Mouse (Mus musculus) cerebellum, postnatal 14 days (tissue): ENCODE results near the gene Grin2a.

Experiments
- DNase-seq, 2 experiments: peaks; one replicate each; pipeline ENCODE4 v3.0.0; 2021; ENCODE audit warnings: mixed read lengths in 2 of 2

Grin2a gene

DNA sequence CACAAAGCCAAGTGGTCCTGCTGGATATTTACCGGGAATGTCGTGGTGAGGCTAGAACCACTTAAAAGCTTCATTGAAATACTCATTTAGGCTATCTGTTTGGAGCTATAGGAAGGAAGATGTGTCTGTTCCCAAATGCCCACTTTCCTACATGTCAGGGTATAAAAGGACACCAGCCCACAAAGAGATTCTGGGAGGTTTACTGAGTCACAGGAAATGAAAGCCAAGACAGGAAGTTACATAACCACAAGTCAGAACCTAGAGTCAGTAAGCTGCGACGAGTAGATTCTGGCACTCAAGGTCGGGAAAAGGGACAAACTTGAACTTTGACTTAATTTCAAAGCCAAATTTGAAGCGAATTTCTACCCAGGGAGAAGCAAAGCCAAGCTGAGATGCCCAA lies 30.9 kb downstream of the Grin2a start:
- no peak for DNase-seq

DNA sequence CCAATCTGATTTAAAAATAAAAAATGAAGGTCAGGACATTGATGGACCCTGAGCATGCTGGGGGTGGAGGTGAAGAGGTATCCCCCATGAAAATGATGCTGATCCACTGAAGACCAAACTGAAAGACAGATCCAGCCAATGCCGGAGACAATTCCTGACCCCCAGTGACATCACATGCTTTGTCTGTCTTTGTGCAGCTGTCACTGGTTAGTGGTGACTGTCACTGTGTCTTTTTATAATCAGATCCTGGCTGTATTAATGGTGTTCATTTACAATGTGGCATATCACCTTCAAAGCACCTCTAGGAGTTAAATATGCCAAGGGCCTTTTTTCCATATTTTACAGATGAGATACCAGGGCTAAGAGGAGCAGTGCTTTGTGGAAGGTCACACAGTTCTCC lies 32.9 kb downstream of the Grin2a start:
- no peak for DNase-seq

GRCm38 (mm10) chr16:9959340-9959739 lies 36.0 kb downstream of the Grin2a start:
- DNase-seq: no peak

GRCm38 (mm10) chr16:9954266-9954665 lies 41.1 kb downstream of the Grin2a start:
- DNase-seq: no peak

GRCm38 (mm10) chr16:9953396-9953831 lies 41.9 kb downstream of the Grin2a start:
- DNase-seq: no peak

- DNase-seq: no peak
Measured at GRCm38 (mm10) chr16:9949250-9949649, 46.1 kb downstream of the Grin2a start.

DNA sequence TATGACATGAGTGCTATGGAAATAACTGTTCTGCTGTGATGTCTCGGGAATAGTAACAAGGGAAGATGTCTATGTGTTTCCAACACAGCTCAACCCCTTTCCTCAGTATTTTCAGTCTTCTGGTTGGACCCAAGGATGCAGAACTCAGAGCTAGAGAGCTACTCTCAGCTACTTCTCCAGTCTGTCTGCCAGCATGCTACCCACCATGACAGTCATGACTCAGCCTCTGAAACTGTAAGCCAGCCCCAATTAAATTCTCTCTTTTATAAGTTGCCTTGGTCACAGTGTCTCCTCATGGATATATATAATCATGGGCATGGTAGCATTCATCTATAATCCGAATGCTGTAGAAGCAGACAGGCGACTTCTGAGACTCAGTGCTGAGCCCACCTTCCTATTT lies 47.9 kb downstream of the Grin2a start:
- no peak for DNase-seq

DNA sequence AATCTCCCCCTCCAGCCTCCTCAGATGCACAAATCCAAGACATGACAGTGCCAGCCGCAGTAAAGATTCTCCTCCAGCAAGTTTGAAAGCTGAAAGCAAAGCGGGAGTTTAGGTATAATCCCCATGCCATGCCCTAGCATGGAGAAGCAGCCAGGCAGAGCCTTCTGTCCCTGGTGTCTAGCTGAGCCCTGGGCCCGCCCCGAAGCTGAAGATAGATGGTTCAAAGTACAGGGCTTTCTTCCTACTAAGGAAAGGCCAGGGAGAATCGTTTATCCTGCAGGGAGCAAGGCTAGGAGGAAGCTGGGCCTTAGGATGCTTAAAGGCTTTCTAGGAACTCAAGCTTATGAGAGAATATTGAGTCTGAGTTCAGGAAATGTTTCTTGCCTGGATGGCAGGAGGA lies 50.5 kb downstream of the Grin2a start:
- DNase-seq: no peak

DNA sequence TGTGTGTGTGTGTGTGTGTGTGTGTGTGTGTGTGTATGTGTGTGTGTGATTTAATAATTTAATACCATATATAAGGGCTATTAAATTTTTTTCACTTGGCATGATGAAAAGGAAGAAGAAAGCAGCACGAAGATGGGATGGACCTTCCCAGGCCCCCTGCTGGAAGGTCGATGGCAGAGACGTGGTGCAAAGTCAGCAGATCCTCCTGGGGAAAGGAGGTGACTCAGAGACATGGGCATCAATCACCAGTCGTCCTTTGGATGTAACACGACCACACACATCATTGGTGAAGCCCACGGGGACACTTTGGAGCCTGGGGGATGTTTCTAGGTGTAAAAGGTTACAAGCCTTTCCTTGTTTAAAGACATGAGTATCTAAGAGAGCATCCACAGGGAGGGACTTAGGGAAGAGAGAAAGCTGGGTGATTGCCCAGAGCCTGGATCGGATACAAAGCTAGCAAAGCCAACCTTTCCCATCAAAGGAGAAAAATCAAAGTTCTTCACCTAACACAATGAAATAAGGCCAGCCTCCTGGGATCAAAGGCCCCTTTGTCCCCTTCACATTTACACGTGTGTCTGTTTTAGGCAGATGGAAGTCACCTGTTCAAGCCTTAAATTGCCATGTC lies 53.9 kb downstream of the Grin2a start:
- peak; percentile 48 to 61 for DNase-seq

DNA sequence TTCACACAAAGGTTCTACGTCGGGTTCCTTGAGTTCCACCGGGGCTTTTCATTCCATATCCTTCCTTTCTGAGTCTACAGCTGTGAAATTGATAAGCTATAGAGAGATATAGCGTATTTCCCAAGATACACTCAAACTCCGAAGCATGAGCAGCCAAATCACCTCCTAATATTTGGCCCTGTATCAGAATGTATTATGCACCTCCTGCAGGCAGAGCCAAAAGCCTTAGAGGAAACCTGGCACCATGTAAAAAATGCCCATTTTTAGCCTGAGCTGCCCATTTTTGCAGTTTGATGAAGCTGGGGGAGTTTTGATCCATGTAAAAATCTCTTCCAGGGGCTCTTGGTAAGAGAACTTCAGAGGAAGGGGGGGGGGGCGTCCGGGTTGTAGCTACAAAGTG lies 54.6 kb downstream of the Grin2a start:
- DNase-seq: peak in 1 of 2 experiments; percentile 65

DNA sequence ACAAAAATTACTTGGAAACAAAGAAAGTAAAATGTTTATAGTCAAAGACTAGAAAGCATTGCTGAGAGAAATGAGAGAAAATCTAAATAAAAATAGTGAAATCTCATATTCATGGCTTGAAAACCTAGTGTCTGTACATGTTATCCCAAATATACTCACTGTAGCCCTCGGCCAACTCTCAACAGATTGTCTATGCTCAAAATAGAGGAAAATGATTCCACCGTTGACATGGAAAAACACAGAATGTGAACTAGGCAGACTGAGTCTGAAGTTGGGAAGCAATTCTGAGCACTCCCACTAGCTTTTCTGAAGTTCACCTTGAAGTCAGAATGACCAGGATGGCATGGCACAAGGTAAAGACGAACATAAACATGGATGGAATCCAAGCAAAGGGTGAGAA lies 84.7 kb downstream of the Grin2a start:
- DNase-seq: no peak

DNA sequence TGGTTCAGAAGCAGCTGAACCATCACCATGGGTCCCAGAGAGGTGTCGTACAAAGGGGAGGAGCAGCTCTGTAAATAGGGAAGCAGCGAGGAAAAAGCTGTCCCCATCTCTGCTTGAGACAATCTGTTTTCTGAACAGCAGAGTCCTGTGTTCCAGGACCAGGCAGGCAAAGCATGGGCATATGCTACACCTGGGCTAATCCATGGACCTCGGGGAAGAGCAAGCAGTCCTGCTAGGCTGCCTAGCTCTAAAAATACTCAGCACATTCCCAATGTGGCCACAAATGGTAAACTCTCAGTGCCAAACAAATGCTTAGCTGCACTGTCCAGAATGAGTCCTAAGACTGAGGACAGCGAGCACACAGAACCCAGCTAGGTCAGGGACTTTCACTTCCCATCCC lies 86.1 kb downstream of the Grin2a start:
- peak in 1 of 2 experiments; percentile 71 for DNase-seq

GRCm38 (mm10) chr16:9904443-9904842 lies 90.9 kb downstream of the Grin2a start:
- no peak for DNase-seq

DNA sequence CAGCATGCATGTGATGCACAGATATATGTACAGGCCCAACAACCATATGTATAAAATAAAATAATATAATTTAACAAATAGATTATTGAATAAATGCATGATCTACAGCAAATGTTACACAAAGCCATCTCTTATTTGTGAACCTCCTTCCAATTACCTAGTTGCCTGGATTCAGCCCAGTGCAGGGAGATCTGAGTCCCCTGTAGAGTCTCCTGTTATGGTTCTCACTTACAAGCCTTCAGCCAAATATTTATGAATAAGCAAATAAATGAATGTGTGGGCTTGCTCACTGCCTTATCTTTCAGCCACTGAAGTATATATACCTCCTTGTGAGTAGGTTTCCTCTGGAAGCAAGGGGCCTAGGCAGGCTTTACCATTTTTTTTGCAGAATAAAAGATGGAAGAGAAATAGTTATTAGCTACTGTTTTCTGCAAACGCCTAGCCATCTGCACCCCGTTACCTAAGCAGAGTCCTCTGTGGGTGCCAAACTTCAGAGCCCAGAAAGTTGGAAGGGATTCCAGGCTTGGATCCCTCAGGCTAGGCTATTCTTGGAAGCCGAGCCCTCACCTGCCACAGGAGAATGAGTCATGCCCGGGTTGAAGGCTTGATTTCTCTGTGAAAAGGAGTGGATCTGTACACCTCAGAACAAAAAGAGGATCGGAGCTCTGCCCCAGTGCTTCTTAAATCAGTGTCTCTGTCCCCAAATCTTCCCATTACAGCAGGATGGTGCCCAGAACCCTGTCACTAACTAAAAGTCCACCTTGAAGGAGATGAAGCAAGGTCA lies 92.5 kb downstream of the Grin2a start:
- peak; percentile 79 to 89 for DNase-seq

GRCm38 (mm10) chr16:9901433-9901832 lies 93.9 kb downstream of the Grin2a start:
- no peak for DNase-seq

DNA sequence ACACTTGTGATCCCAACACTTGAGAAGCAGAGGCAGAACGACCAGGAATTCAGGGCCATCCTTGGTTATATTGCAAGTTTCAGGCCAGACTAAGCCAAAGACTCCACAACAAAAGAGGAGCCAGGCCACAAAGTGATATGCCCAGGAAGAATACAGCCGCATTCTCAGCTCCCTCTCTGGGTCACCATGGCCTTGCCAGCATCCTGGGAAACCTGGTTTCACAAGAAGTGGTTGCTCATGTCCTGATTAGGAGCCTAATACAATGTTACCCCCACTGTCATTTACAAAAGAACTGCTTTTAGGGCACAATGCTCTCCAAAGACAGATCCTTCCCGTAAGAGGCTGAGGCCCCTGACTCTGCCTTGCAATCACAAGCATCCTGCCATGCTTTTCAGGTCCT lies 94.4 kb downstream of the Grin2a start:
- DNase-seq: no peak

DNA sequence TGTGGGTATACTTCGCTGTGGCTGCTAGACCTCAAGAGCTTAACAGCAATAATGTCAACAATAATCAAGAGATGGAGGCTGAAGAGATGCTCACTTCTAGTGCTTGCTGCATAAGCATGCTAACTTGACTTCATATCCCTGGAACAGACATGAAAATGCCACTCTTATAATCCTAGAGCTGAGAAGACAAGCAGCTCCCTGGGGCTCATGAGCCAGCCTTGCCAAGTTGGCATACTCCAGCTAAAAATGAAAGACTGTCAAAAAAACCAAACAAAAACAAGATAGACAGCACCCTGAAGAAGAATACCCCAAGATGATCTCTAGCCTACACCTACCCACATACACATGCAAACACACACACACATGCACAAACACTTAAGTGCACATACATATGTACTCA lies 95.2 kb downstream of the Grin2a start:
- DNase-seq: peak in 1 of 2 experiments; percentile 66

DNA sequence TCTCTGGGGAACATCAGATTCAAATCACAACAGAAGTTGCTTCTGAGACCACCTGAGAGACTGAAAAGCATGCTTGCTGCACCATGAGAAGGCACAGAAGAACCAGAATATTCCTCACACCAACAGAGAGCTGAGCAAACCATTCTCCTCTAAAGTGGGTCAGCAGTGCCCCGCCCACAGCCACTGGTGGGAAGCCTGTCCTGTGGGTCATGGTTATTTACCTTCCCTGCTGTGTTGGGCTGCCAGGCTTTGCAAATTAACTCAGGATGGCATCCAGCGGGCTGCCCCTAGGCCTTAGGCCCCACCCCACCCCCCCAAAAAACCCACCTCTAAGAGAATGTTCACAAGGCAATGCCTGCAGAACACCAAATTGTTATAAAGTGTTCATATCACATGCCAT lies 96.2 kb downstream of the Grin2a start:
- no peak for DNase-seq

DNA sequence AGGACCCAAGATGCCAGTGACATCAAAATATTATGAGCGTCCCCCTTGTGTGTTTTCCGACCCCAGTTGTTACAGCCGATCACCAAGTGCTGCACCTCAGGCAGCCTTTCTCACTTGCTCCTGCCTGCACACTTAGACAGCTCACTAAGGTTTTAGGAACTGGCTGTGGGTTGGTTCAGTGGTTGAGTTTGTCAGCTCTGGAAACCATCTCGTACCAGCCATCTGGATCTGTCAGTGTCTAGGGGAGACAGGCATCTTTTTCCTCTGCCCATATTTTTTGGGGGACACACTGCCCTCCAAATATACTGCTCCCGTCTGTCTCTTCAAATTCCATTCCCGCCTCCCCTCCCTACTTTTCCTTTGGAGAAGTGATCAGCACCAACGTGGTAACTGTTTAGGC lies 99.8 kb downstream of the Grin2a start:
- no peak for DNase-seq

GRCm38 (mm10) chr16:9886155-9886554 lies 109.2 kb downstream of the Grin2a start:
- no peak for DNase-seq

DNA sequence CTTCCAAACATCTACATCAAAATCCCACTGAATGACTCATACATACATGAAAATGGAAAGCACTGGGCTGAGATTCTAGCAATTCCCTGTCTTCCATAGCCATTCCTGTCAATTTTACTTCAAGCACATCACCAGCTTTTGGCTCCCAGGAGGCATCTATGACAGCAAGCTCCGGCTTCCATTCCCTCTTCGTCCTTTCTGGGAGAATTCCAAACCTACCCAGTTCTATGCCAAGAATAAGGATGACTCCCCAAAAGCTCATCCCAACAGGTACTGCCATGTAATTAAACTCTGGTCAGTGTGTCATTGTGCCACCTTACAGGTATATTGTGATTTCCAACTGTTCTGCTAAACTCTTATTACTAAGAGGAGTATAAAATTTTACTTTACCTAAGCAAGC lies 111.2 kb downstream of the Grin2a start:
- DNase-seq: no peak

- DNase-seq: no peak
Measured at GRCm38 (mm10) chr16:9882420-9882819, 112.9 kb downstream of the Grin2a start.

GRCm38 (mm10) chr16:9873001-9873400 lies 122.4 kb downstream of the Grin2a start:
- DNase-seq: peak; percentile 65 to 66

DNA sequence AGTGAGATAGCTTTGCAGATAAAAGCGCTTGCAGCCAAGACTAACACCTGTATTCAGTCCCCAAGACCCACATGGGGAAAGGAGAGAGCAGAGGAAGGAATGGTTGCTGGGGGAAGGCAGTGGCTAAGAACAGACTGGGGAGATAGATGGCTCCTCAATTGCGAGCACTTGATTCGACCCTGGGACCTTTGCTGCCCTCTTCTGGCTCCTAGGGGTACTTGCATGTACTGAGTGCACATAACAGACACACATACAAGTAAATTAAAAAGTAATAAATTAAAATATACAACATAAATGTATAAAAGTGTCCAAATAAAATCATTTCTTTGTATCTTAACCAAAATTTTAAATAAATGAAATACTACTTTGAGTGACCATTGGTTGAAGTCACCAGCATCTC lies 129.7 kb downstream of the Grin2a start:
- peak in 1 of 2 experiments; percentile 18 for DNase-seq

- DNase-seq: no peak
Measured at GRCm38 (mm10) chr16:9865039-9865438, 130.3 kb downstream of the Grin2a start.
